Mouse (Mus musculus): ENCODE data around the gene Clnk.

Clnk gene

DNA sequence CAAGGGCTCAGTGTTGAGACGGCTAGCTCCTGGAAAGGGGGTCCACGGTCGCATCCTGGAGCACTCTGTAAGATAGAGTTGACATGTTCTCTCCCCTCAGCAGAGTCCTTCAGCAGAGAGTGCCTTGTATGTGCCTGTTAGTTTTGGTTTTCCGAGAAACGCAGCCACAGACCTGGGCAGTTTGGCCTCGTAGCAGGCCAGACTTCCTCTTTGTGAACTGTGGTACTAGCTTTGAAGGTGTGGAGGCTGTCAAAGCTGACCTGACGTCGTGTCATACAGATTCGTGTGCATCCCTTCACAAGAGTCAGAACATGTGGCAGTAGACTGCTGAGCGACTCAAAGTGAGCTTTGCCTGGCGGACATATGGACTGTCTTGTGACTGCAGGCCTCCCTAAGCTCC is at the start of gene Clnk:
TSS of gene Clnk (minus strand) at position 191 of the 400 bp plus-strand sequence.
- no peak for DNase-seq (ENCODE audit: low read depth, low spot score)

DNA sequence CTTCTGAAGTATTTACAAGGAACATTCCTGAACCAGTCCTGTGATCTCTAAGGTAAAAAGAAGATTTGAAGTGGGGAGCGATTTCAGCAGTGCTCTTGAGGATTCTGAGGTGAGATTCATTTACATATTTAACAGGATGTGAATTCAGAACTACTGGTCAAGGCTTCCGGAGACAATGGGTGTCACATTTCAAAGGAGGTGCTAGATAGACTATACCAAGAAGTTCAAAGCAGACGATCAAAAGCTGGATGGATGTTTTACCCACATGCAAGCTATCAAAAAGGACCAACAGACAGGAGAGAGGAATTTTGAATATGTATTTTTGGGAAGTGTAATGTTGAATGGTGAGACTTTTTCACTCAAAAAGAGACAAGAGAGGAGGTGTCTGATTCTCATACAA is 28.7 kb upstream of the Clnk start:
- no peak for DNase-seq (ENCODE audit: low read depth, low spot score)

DNA sequence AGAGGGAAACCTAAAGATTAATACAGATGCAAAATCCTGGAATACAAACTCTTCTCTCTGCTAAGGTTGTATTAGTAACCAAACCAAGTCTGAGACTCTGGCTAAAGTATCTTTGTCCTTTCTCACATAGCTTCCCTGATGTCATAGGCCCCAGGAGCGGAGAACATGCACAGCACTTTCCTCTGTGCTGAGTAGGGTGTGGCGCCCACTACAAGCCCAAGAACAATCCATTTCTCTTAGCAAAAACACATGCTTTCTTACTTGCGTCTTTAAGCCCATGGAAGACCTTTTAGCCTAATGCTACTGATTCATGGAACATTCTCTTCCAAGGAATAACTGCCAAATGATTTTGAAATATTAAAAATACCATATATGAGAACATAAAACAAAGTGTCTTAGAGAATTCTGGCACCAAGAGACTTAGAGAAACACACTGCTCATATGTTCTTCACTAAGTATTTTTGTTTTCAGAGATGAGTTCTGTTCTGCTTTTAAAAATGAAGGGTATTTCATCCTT is 28.0 kb upstream of the Clnk start:
- no peak for DNase-seq (ENCODE audit: low read depth, low spot score)

DNA sequence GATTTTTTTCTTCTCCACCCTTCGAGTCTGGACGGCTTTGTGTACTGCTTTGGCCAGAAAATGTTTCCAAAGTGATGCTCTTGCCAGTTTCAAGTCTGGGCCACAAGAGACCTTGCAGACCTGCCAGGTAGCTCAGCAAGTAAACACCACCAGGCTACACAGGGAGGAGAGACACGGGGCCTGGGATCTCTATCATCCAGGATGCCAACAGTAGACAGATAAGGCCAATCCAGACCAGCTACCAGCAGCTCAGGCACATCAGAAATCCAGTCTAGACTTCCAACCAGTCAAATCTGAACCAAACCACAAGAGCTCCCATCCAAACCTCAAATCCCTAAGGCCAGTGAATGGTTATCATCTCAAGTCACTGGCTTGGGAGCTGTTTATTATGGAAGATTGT is 26.3 kb upstream of the Clnk start:
- no peak for DNase-seq (ENCODE audit: low read depth, low spot score)

DNA sequence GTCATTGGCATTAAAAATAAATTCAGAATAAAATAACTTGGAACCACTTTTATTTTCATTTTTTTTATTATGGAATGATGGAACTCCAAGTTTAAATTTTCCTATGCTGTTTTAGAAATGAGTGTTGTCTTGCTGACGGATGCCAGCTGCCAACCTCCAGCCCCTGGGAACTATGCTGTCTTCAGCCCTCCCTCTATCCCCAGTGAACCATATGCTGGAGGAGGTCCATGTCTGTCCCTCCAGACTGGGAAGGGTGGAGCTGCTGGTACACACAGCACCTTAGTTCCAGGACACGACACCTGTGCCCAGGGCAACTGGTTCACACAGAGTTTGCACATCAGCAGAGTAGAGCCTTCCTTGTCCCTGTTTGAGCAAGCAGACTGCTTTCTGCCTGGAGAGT is 22.4 kb upstream of the Clnk start:
- peak; percentile 51 for DNase-seq (ENCODE audit: low read depth, low spot score)

DNA sequence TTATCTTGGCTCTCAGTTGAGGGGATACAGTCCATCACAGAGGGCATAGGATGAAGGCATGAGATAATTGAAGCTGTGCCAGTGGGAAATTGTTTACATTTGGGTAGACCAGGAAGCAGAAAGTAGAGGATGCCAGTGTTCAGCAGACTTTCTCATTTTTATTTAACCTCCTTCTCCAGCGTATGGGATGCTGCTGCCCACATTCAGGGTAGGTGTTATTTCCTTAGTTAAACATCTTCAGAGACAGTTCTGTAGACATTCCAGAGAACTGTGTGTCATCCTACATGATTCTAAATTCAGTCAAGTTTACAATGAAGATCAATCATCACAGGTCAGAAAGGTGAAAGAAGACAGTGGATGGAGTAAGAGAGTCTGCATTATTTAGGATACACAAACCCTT is 12.0 kb upstream of the Clnk start:
- DNase-seq (ENCODE audit: low read depth, low spot score): peak; percentile 33

DNA sequence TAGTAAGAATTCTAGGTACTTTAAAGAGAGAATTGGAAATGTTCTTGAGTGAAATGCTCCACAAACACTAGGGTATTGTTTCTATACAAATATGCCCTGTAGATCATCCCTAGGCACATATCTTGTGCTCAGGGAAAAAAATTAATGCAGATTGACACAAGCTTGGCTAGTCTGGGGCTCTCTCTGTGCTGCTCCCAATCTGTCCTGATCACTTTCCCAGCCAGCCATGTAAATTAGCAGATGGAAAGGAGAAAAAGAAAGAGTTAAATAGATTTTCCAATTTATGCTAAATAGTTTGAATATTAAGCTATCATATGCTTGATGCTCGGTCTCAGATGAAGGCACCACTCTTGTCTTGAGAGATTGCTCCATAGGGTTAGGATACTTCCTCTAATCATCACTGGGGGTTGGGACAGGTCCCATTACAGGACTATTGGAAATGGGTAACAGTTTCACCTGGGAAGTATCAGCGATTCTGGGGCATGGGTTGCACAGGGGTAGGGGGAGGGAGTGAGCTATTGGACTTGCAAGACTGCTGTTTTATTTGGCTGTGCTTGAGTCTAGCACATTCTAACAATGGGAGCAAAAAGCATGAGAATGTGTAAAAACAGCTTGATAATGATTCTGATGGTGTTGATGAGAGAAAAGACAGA is 10.1 kb upstream of the Clnk start:
- peak; percentile 56 for DNase-seq (ENCODE audit: low read depth, low spot score)

DNA sequence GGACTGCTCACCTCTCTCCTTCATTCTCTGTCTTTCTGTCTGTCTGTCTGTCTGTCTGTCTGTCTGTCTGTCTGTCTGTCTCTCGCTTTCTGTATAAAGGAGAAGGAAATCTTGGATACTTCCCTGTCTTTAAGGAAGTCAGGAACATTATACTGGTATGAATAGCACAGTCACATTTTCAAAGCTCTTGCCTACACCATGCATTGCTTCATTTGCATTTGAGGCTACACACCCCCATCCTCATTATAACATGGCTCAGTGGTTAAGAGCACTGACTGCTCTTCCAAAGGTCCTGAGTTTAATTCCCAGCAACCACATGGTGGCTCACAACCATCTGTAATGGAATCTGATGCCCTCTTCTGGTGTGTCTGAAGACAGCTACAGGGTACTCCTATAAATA is 6.0 kb upstream of the Clnk start:
- peak; percentile 47 for DNase-seq (ENCODE audit: low read depth, low spot score)

DNA sequence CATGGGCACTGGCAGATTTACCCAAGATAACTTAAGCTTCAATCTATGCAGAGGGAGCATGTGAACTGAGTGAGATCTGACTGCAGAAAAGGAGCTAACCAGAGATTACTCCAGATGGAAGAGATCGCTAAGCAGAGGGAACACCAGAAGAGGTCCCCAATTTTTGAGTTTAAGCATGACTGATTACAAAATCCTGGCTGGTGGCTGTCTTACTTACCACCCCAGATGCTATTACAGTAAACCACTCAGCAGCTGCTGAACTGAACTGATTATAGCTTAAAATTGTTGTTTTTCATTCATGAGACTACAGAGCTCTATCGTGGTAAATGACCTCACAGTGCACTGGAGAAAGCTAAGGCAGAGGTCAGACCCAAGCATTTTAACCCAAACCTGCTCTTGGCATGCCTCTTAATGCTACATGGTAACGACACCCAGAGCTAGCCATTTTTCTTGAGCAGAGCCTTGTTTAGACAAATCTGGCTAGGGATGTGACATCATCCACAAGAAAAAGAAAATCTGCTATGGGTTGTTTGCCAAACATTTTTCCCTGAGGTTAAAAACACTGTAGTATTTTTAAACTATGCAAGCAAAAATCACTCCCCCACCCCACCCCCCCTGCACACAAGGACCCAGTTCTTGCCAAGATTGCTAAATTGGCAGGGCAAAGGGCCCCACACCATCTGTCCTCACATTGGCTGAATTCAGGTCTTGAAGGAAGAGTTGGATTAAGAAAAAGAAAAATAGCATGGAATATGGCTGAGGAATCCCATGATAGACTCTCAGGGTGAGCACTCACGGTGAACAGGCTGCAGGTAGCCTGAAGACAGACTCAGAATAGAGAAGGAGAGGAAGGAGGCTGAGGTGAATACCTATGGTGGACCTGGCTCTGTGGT is 5.4 kb upstream of the Clnk start:
- DNase-seq (ENCODE audit: low read depth, low spot score): peak; percentile 96

DNA sequence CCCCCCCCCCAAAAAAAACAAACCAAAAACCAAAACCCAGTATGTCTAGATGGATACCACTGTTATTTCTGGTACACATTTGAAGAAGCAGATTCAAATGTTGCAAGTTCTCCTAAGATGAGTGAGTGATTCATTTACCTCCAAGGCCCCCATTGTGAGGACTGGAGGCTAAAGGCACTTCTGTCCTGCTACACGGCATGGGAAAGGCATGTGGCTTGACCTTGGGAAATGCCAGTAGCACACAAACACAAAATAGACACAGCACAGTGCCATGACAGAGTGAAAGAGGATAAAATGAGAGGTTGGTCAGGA is 4.8 kb upstream of the Clnk start:
- DNase-seq (ENCODE audit: low read depth, low spot score): no peak

DNA sequence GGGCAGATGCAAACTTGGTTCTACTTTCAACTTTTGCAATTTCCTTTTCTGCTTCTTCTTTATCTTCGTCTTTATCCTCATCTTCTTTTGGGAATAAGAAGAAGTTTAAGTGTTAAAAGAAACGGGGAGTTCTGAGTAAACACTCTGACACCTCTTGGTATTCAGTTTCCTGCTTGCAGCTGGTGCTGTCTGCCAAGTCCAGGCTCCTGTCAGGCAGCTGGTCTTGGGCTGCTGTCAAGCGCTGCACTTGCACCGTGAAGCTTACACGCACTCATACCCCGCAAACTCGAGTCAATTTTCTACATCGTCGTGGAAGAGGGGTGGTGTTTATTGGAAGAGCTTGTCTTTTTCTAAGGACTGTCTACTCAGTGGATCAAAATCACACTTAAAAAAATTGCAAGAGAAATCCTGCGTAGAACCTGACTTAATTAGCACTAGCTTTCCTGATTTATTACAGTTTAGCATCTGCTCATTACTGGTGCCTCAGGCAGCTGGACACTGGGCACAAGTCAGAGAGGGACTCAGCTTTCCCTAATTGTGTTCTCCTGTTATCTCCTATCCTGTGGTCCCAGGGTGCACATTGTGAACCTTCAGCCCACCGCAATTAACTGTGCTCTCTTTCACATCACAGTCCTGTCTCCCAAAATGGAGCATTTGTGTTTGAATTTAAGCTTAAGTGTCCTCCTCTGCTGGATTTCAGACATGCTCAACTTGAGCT is 3.5 kb upstream of the Clnk start:
- peak; percentile 68 for DNase-seq (ENCODE audit: low read depth, low spot score)

DNA sequence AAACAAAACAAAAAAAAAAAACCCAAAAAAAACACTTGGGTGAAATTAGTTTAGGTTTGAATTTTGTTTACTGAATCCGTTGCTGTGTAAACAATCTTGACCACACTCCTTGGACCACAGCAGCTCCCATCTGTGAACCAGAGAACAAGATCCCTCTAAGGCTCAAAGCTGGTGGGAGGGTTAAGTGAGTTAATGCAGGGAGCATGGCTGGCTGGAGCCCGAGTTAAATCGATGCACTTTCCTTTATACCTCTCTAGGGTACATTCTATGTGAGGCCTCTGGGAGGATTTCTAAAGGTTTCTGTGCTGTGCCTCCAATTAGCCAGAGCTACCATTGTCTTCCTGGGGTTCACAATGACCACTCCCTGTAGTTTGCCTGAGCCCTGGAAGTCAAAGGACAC is 1.2 kb downstream of the Clnk start:
- no peak for DNase-seq (ENCODE audit: low read depth, low spot score)

DNA sequence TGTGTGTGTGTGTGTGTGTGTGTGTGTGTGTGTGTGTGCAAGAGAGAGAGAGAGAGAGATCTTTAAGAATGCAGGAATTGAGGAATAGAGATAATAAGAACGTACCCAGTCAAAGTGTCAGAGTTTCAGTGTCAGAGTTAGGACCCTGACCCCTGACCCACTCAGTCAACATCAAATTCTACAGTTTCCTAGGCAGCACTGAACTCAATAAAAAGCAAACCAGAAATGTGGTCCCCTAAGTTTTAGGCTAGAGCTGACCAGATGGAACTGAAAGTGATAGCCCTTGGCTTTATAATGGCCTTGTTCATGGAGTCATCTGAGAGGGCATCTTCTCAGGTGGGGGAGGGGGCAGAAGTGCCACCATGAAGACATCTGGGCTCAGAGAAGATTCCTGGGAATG is 1.7 kb downstream of the Clnk start:
- DNase-seq (ENCODE audit: low read depth, low spot score): no peak

DNA sequence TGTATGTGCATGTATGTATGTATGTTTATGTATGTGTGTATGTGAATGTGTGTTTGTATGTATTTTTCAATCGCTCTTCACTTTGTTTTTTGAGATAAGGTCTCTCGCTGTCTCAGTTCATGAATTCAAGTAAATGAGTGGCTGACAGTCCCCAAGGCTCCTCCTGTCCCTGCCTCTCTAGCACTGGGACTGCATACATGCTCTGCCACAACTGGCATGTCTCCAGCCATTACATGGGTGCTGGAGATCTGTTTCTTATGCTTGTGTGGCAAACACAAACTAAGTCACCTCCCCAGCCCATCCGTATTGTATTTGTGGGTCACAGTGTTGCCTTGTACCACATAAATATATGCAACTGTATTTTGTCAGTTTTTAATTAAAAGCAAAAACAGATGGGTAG is 3.7 kb downstream of the Clnk start:
- no peak for DNase-seq (ENCODE audit: low read depth, low spot score)

DNA sequence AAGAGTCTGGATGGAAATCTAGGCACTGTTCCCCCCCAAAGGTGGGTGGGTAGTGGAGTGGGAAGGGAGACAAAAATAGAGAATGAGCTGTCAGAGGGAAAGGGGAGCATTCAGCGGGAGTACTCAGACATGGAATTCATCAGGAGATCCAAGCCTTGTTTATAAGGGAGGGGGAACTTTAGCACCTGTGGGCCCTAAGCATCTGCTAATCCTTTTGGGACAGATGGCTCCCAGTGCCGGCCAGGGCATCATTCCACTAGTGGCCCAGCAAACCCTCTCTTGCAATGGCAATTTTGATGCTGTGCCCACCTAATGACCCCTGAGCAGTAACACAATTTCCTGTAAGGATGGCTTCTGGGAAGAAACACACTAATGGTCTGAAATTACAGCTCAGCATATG is 5.0 kb downstream of the Clnk start:
- DNase-seq (ENCODE audit: low read depth, low spot score): peak; percentile 99

DNA sequence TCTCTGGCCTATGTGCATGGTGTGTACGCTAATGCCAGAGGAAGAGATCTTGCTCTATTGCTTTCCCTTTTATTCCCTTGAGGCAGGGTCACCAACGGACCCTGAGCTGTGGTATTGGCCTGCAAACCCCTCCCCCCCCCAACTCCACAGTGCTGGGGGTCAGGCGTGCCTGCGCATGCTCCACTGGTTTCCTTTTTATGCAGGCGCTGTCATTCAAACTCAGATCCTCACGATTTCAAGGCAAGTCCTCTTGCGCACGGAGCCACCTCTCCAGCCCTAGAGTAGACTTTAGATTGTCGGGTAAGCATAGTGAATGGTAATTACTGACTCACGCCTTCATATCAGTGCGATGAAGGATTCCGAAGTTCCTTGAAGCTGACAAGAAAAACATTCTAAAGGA is 6.1 kb downstream of the Clnk start:
- no peak for DNase-seq (ENCODE audit: low read depth, low spot score)

DNA sequence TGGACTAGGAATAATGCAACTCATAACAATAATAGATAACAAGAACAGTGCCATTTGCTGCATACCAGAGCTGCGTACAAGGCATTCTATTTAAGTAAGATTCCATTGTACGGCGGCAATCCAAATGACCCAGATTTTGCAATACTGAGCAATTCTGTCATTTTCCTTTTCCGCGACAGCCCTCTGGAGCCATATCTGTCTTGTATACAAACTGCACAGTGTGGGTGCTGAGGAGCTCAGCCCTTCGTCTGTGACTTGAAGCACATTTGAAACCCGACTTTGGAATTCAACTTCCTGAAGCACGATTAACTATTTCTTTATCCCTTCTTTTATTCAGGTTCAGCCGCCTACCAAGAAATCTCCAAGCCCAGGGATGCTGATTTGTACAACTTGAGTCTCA is 6.6 kb downstream of the Clnk start:
- peak; percentile 88 for DNase-seq (ENCODE audit: low read depth, low spot score)

DNA sequence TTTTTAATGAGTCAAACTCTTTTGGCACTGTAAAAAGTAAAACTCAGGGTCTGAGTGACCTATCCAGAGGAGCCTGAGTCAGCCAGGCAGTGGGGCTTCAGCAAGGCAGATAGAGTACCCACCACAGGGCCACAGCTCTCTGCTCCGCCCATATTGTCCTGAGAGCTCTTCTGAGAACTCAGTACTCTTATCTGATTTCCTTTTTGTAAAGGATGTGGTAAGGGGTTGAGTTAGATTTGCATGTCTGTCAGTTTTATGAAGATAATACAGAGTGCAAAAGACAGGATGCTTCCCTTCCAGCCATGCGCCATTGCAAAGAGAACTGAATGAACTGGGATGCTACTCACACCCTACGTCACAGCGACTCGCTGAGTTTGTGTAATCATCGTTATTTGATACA is 12.0 kb downstream of the Clnk start:
- DNase-seq (ENCODE audit: low read depth, low spot score): no peak

DNA sequence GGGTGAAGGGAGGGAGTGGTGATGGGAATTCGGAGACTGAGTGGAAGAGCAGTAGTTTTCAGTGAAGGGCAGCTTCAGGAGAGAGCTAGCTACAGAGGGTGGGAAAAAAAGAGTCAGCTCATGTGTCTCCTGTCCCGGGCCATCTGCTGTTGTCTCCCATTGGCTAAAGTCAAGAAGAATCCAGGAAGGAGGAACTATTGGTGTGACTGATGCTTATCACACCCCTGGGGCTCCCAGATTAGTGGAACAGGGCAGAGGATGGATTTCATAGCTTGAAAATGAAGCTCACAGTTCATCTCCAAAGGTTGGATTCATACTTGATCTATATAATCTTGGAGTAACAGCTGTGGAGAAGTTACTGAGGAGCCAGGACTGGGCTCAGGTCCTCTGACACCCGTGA is 13.6 kb downstream of the Clnk start:
- peak; percentile 37 for DNase-seq (ENCODE audit: low read depth, low spot score)

DNA sequence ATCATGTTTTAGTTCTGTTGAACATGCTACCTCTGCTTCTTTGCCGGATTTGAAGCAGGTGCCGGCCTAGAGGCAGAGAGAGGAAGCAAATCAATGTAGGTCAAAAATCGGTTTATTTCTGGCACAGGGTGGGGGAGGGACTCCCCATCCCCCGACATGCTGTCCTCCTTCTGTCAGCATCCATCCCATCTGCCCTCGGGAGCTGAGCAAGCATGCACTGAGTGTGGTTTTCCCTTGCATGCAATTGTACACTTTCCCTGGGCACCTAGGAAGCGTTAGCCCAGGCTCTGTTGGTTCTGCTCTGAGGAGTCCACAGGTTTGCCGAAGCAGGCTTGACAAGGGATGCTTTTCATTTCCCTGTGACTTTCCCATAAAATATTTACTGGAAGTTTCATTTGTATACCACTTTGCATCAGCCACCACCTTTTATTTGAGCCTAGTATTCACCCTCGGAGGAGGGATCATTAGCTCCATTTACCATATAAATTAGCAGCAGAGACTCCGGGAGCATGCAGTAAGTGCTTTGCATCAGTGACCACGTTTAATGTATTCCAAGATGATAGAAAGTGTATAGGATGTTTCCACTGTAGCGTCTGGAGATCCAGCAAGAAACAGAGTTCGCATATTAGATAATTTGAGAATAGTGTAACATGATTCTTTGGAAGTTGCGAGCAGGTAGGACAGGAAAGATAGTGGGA is 14.2 kb downstream of the Clnk start:
- DNase-seq (ENCODE audit: low read depth, low spot score): peak; percentile 96

DNA sequence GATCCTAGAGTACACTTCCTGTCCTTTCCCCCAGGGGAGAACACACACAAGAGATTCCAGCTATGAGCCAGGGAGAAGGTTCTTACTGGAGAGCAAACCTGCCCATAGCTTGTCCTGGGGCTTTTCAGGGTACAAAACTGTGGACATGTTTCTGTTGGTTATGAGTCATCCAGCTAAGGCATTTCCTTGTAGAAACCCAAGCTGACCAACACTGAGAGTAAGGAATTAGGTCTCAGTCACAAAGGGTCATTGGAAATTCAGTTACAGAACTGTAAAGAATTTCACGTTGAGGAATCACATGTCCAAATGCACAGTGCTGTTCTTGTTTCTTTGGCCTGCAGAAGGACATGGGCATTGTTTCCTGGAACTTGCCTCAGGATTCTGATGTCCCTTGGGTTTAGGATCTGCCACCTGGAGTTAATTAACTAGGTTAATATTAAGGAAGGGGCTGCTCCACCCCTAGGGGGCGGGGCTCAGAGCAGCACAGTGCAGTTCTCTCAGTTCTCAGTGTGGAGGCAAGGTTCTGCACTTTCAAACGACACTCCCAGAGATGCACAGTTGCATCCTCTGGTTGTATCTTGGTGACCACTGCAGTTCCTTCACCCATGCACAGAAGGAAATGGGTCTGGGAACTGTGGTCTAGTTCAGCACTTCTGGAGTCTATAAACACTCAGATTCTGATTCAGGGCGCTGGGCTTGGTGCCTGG is 18.4 kb downstream of the Clnk start:
- no peak for DNase-seq (ENCODE audit: low read depth, low spot score)
